Mouse (Mus musculus) thymus, adult 2 months (tissue): ENCODE data around the gene Ambra1. TPM values are rescaled to one million over a fixed set of nuclear protein-coding genes. Genes with fewer than 3 reads are reported as not detected.

Experiments used
- DNase-seq: peaks from one replicate; pipeline ENCODE4 v3.0.0; 2021
- H3K27ac ChIP-seq: fragments of 200-500 bp; 2 replicates; pipeline ENCODE4 v1.5.1; 2012; ENCODE audit warnings: low read length, control low read depth; ENCODE audit not compliant: control insufficient read depth, insufficient read depth
- H3K27me3 ChIP-seq: fragments of 200-500 bp; 2 replicates; pipeline ENCODE4 v1.6.1; 2012; ENCODE audit warnings: mild to moderate bottlenecking, low read length, moderate library complexity, mixed read lengths; ENCODE audit not compliant: control insufficient read depth, insufficient read depth
- H3K36me3 ChIP-seq: fragments of 200-500 bp; 2 replicates; pipeline ENCODE4 v1.6.1; 2012; ENCODE audit warnings: mild to moderate bottlenecking, low read length, moderate library complexity; ENCODE audit not compliant: control insufficient read depth, insufficient read depth
- H3K4me1 ChIP-seq: fragments of 200-500 bp; replicated peaks from 2 replicates; pipeline ENCODE4 v1.6.1; 2012; ENCODE audit warnings: low read length; ENCODE audit not compliant: control insufficient read depth, insufficient read depth
- H3K4me3 ChIP-seq: fragments of 200-500 bp; 2 replicates; pipeline ENCODE4 v1.5.1; 2012; ENCODE audit warnings: mild to moderate bottlenecking, low read length, control low read depth, moderate library complexity; ENCODE audit not compliant: control insufficient read depth, insufficient read depth
- CTCF ChIP-seq: fragments of 200-500 bp; IDR thresholded peaks from 2 replicates; pipeline ENCODE4 v1.5.1; 2012; ENCODE audit warnings: mild to moderate bottlenecking, control low read depth, low read length, moderate library complexity, borderline replicate concordance; ENCODE audit not compliant: control insufficient read depth, poor library complexity, insufficient read depth; ENCODE audit errors: extremely low read depth
- POLR2A ChIP-seq: fragments of 200-500 bp; IDR thresholded peaks from 2 replicates; pipeline ENCODE4 v1.6.1; 2012; ENCODE audit warnings: mild to moderate bottlenecking, low read length, control low read depth, moderate library complexity; ENCODE audit not compliant: control insufficient read depth, poor library complexity, insufficient read depth; ENCODE audit errors: extremely low read depth
- WGBS: fragments of 180-500 bp; shearing (Covaris S2); methylation state at CpG from one replicate; pipeline ENCODE4 v1.1.7; 2018; 5-methylcytosine and 5-hydroxymethylcytosine counted together
- polyA plus RNA-seq: library from polyadenylated mRNA; depleted of rRNA; stranded (reverse); fragments of >200 nt; gene quantifications from 2 replicates; pipeline ENCODE4 v1.2.3, GENCODE M21; 2012

The Ambra1 gene
- polyA plus RNA-seq, 1 experiment: 35.0 TPM

GRCm38 (mm10) chr2:91701366-91701765 lies 28.6 kb upstream of the Ambra1 start:
- Histone ChIP-seq H3K4me1 (no peaks in the 10 kb centered on the region), H3K27ac (no peak overlapping the region), H3K36me3 (no peaks in the 10 kb centered on the region), H3K27me3 (no peaks in the 10 kb centered on the region), H3K4me3 (no peak overlapping the region)
- DNase-seq: no peak
- TF ChIP-seq POLR2A: no peak
- no peak for TF ChIP-seq CTCF
- 95% methylated on average over 2 of the region's 2 CpGs for WGBS

DNA sequence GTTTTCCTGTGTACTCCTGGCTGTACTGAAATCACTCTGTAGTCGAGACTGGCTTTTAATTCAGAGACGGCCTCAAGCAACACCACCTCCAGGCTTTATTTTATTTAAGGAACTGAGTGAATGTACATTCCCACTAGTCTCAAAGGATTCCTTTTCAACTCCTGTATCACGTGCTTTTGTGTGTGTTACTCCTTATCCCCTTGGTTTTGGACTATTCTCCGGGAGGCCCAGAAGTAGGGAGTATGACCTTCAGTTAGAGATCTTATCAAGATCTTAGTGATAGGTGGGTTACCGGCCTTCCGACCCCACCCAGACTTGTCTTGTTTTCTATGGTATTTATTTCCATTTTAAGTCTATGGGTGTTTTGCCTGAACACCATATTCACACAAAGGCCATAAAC lies 24.2 kb upstream of the Ambra1 start:
- Histone ChIP-seq H3K4me3 (no peak overlapping the region), H3K27ac (no peak overlapping the region), H3K36me3 (no peaks in the 10 kb centered on the region), H3K27me3 (no peaks in the 10 kb centered on the region), H3K4me1 (peaks cover 3% of the 10 kb centered on the region)
- 93% methylated on average over 6 of the region's 6 CpGs for WGBS
- TF ChIP-seq POLR2A (no peak), CTCF (no peak)
- DNase-seq: no peak

GRCm38 (mm10) chr2:91706456-91706855 lies 23.5 kb upstream of the Ambra1 start:
- Histone ChIP-seq H3K4me1 (peaks cover 3% of the 10 kb centered on the region), H3K4me3 (no peak overlapping the region), H3K27ac (no peak overlapping the region), H3K36me3 (no peaks in the 10 kb centered on the region), H3K27me3 (no peaks in the 10 kb centered on the region)
- DNase-seq: no peak
- no peak for TF ChIP-seq POLR2A
- no peak for TF ChIP-seq CTCF

GRCm38 (mm10) chr2:91708361-91708760 lies 21.6 kb upstream of the Ambra1 start:
- H3K4me1 ChIP-seq: peaks cover 3% of the 10 kb centered on the region
- DNase-seq: no peak
- no peak overlapping the region for H3K27ac ChIP-seq
- TF ChIP-seq POLR2A (no peak), CTCF (no peak)
- no peaks in the 10 kb centered on the region for H3K36me3 ChIP-seq
- no peak overlapping the region for H3K4me3 ChIP-seq
- 97% methylated on average over 6 of the region's 6 CpGs for WGBS
- no peaks in the 10 kb centered on the region for H3K27me3 ChIP-seq

GRCm38 (mm10) chr2:91710272-91711234 lies 19.4 kb upstream of the Ambra1 start, which contains the start of the genes Atg13 and Harbi1:
TSS of gene Atg13 (minus strand) at chr2:91710576.
TSS of gene Harbi1 (plus strand) at chr2:91710852.
- TF ChIP-seq CTCF (peak; percentile 32; the same call in 1 of the 2 replicates), POLR2A (peak; percentile 72)
- peak within 1 kb of the TSS; percentile 91 for H3K4me3 ChIP-seq
- H3K4me1 ChIP-seq: peaks cover 3% of the 10 kb centered on the region
- H3K27me3 ChIP-seq: no peaks in the 10 kb centered on the region
- H3K27ac ChIP-seq: peak within 1 kb of the TSS; percentile 37
- H3K36me3 ChIP-seq: no peaks in the 10 kb centered on the region
- DNase-seq: peak; percentile 90
- under 1% methylated on average over 66 of the region's 66 CpGs for WGBS

GRCm38 (mm10) chr2:91711256-91711925 lies 18.5 kb upstream of the Ambra1 start:
- peak overlapping the region; percentile 49 for H3K4me3 ChIP-seq
- peak overlapping the region; percentile 22 for H3K27ac ChIP-seq
- no peaks in the 10 kb centered on the region for H3K36me3 ChIP-seq
- TF ChIP-seq CTCF: no peak
- no peak for TF ChIP-seq POLR2A
- no peaks in the 10 kb centered on the region for H3K27me3 ChIP-seq
- WGBS: under 1% methylated on average over 8 of the region's 8 CpGs
- H3K4me1 ChIP-seq: peaks cover 3% of the 10 kb centered on the region
- DNase-seq: peak; percentile 4
